Mouse (Mus musculus) lung, postnatal 0 days (tissue): ENCODE results near the gene Bag1.

Experiments used
- CTCF ChIP-seq: IDR thresholded peaks from 2 replicates; pipeline ENCODE4 v1.5.1; 2016; ENCODE audit warnings: antibody characterized with exemption, mild to moderate bottlenecking
- EP300 ChIP-seq: IDR thresholded peaks from 2 replicates; pipeline ENCODE4 v1.6.1; 2016; ENCODE audit warnings: antibody characterized with exemption, mild to moderate bottlenecking, control low read depth

DNA sequence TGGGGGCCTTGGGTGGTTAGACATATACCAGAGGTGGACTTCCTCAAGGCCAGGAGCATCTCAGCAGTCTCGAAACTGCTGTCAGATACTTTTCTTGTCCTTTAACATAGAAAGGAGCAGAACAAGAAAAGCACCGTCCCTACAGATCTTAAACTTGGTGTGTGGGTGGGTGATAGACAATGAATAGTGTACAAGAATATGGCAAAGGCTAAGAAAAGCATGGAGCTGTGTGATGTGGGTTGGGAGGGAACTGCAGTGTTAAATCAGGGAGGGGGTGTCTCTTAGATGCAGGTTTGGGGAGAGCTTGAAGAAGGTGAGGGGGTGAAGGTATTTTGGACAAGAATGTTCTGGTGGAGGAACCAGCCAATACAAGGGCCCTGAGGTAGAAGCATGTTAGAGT, 27.5 kb downstream of the Bag1 start:
- TF ChIP-seq CTCF: no peak
- TF ChIP-seq EP300: no peak
